Mouse (Mus musculus) megakaryocyte, embryonic 14.5 days (primary cell): ENCODE results near the gene Adamtsl1.

ENCODE experiments used
- FLI1 ChIP-seq: IDR thresholded peaks from 2 replicates; pipeline ENCODE4 v1.6.1; 2012; ENCODE audit warnings: low read length, inconsistent platforms, mixed read lengths
- GATA1 ChIP-seq: IDR thresholded peaks from 3 replicates; pipeline ENCODE4 v1.6.1; 2012; ENCODE audit warnings: mixed read lengths, low read length, inconsistent platforms, borderline replicate concordance

GRCm38 (mm10) chr4:86401116-86401515 is 887.1 kb downstream of the Adamtsl1 start:
- TF ChIP-seq GATA1, result no peak
- no peak for TF ChIP-seq FLI1
